Mouse (Mus musculus) splenic B cell, adult 2 months (primary cell): ENCODE measurements around the gene Ddx41.

Experiments used
- DNase-seq: peaks from one replicate; pipeline ENCODE4 v3.0.0-alpha.2; 2011; ENCODE audit warnings: low read depth, low spot score
- H3K27me3 ChIP-seq: 2 replicates; pipeline ENCODE4 v1.6.1; 2012; ENCODE audit warnings: mild to moderate bottlenecking, low read length, moderate library complexity, mixed read lengths; ENCODE audit not compliant: control insufficient read depth, poor library complexity, insufficient read depth, severe bottlenecking
- H3K36me3 ChIP-seq: 2 replicates; pipeline ENCODE4 v1.6.1; 2012; ENCODE audit warnings: mild to moderate bottlenecking, low read length, moderate library complexity, mixed read lengths; ENCODE audit not compliant: control insufficient read depth, poor library complexity, insufficient read depth, severe bottlenecking

Gene Ddx41

DNA sequence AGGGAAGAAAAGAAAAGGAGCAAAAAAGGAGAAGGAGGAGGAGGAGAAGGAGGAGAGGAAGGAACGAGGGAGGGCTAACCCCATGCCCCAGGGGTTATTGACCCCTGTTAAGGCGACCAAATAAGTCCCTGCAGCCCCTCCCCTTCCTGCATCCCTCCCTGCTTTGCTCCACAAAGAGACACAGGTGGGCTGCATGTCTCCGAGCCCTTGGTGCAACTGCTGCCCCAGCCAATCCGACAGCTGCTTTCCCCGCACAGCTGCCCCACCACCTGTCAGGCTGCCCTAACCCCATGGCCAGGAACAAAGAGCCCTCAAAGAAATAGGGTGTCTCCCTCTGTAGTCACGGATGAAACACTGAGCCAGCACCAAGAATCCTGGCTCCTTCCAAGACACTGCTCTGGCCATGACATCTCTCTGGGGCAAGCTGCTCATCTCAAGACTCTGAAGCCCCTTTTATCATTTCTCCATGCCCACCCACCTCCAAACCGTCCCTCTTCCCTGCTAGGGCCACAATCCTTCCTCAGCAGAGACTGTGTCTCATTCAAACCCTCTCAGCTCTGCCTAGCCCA lies 51.9 kb downstream of the Ddx41 start:
- no peak for DNase-seq
- H3K27me3 ChIP-seq = no peaks in the 10 kb centered on the region; the same call in 1 of the 2 replicates
- no peaks in the 10 kb centered on the region for H3K36me3 ChIP-seq

- Histone ChIP-seq H3K36me3 (no peaks in the 10 kb centered on the region), H3K27me3 (no peaks in the 10 kb centered on the region; the same call in 1 of the 2 replicates)
- no peak for DNase-seq
Measured at GRCm38 (mm10) chr13:55483593-55483992, 52.9 kb downstream of the Ddx41 start.

DNA sequence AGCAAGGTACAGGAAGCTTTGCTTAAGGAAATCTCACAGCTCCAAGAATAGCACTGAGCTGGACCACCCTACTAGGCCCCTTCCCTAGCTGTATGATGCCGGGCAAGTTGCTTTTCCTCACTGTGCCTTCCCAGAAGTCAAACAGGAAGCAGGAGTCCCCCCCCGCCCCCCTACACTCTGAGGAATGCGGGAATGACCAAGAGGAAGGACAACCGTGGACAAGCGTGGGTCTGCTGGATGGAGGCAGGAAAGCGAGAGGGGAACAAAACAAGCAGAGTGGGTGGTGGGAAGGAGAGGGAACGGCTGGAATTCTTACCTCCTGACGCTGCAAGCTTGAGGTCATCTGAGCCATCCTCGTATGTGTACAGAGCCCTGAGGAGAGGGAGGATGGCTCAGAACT lies 53.4 kb downstream of the Ddx41 start:
- H3K27me3 ChIP-seq = no peaks in the 10 kb centered on the region; the same call in 1 of the 2 replicates
- no peak for DNase-seq
- no peaks in the 10 kb centered on the region for H3K36me3 ChIP-seq

- H3K27me3 ChIP-seq = no peaks in the 10 kb centered on the region
- no peak for DNase-seq
Measured at GRCm38 (mm10) chr13:55482542-55482941, 53.9 kb downstream of the Ddx41 start.

More at GRCm38 (mm10) chr13:55482542-55482941, 53.9 kb downstream of the Ddx41 start:
- H3K36me3 ChIP-seq = no peaks in the 10 kb centered on the region
